Mouse (Mus musculus): ENCODE measurements around the gene A530032D15Rik. TPM values are rescaled to one million over a fixed set of nuclear protein-coding genes. Genes with fewer than 3 reads are reported as not detected.
"Not testable (repeated sequence)": the region's sequence is repeated elsewhere in the genome, so short reads cannot be mapped to it uniquely, and the experiment has no call there.

Gene A530032D15Rik
- polyA plus RNA-seq (2015; fragmentation: Nextera tagmentation; extraction: Ambion mirVana) = not detected in 2 replicates

DNA sequence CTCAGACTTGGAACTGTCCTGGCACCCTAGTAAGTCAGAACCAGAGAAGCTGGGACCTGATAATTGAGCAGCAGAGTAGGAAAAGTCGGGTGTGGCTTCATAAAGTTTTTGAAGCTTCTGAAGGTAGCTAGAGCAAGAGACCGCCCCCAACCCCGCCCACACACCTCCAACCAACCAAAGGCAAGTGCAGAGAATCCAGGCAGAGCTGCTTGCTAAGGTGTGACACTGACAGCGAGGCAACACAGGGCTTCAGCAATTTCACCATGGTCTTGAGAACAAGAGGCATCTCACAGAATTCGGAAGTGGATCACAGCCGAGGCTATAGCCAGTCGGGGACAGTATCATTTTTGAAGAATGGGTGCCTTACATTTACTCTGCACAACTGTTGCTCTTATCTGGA is at the start of gene A530032D15Rik:
Gene A530032D15Rik, minus strand, starts transcription at position 101 of the 400 bp plus-strand sequence.
- ATAC-seq (ENCODE audit: low read depth); H3K27me3 ChIP-seq; H3K36me3 ChIP-seq; H3K4me1 ChIP-seq (replicated peaks); H3K9me3 ChIP-seq; H3K9ac ChIP-seq; H3K4me3 ChIP-seq; H3K27ac ChIP-seq (replicated peaks); H3K4me2 ChIP-seq: not testable (repeated sequence)
- WGBS = 78% methylated on average over 2 of the region's 7 CpGs

DNA sequence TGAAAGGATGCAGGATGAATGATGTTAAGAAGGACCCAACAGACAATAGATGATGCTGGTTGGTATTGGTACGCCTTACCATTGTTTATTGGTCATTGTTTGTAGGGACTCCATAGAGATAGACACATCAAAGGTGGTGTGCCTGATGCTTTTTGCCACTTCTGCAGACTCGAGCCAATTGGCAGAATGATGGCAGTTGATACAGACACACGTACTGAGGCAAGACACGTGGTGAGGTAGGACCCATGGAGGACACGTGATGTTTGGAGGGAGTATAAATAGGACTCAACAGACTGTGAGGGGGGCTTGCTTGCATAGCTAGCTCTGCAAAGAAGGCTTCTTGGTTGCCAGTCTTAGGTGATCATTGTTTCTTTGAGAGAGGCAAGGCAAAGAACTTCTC is 45.5 kb upstream of the A530032D15Rik start:
- not testable (repeated sequence) for H3K4me3 ChIP-seq; H3K27me3 ChIP-seq; H3K36me3 ChIP-seq; H3K27ac ChIP-seq (replicated peaks); ATAC-seq (ENCODE audit: low read depth); H3K9me3 ChIP-seq; H3K4me2 ChIP-seq; H3K9ac ChIP-seq; H3K4me1 ChIP-seq (replicated peaks)
- 78% methylated on average over 4 of the region's 5 CpGs for whole genome bisulfite sequencing

DNA sequence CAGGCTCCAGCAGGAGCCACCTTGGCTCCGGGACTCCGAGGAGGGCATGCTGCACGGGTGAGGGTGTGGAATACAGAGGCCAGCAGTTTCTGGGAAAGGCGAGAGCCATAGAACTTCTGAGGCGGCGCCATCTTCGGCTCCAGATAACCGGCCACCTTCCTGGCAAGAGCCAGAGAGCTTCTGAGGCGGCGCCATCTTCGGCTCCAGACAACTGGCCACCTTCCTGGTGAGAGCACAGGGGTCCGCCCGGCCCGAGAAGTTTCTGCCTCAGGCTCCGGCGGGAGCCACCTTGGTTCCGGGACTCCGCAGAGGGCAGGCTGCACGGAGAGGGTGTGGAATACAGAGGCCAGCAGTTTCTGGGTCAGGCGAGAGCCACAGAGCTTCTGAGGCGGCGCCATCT is 24.0 kb upstream of the A530032D15Rik start:
- not testable (repeated sequence) for H3K9ac ChIP-seq; H3K4me3 ChIP-seq; H3K4me1 ChIP-seq (replicated peaks); H3K27ac ChIP-seq (replicated peaks); H3K27me3 ChIP-seq; H3K9me3 ChIP-seq; ATAC-seq (ENCODE audit: low read depth); H3K4me2 ChIP-seq; H3K36me3 ChIP-seq
- WGBS = 94% methylated on average over 22 of the region's 22 CpGs

DNA sequence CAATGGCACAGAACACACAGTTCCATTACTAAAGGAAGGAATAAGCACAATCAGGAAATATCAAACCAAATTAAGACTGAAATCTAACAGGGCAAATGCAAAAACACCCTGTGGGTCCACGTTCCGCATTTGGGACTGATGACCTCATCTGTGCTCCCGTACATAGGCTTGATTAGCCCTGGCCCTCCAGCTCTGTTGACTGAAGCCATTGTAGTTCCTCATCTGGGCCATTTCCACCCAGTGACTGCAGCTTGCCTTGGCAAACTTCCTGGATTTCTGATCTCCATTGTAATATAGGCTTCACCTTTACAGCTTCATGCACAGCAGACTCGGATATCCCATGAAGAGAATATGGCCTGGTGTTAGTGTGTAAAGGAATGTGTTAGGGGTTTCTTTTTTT is 12.2 kb upstream of the A530032D15Rik start:
- H3K27me3 ChIP-seq; H3K4me1 ChIP-seq (replicated peaks); H3K9ac ChIP-seq; H3K27ac ChIP-seq (replicated peaks); H3K4me3 ChIP-seq; H3K36me3 ChIP-seq; ATAC-seq (ENCODE audit: low read depth); H3K4me2 ChIP-seq; H3K9me3 ChIP-seq: not testable (repeated sequence)
- 95% methylated on average over 4 of the region's 4 CpGs for whole genome bisulfite sequencing

DNA sequence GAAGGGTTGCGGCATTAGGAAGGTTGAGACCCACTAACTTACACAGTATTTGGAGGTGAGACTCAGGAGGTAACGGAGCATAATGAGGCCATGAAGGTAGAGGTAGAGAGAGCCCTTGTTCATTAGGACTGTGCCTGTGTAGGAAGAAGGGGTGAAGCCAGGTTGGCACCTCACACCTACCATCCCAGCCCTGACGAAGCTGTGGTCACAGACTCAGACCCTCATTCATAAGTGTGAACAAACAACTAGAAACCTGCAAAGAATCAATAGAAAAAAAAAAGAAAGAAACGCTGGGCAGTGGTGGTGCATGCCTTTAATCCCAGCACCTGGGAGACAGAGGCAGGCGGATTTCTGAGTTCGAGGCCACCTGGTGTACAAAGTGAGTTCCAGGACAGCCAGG is 8.7 kb upstream of the A530032D15Rik start:
- ATAC-seq (ENCODE audit: low read depth); H3K27ac ChIP-seq (replicated peaks); H3K9ac ChIP-seq; H3K4me1 ChIP-seq (replicated peaks); H3K27me3 ChIP-seq; H3K4me2 ChIP-seq; H3K9me3 ChIP-seq; H3K4me3 ChIP-seq; H3K36me3 ChIP-seq: not testable (repeated sequence)
- WGBS = 82% methylated on average over 6 of the region's 6 CpGs

DNA sequence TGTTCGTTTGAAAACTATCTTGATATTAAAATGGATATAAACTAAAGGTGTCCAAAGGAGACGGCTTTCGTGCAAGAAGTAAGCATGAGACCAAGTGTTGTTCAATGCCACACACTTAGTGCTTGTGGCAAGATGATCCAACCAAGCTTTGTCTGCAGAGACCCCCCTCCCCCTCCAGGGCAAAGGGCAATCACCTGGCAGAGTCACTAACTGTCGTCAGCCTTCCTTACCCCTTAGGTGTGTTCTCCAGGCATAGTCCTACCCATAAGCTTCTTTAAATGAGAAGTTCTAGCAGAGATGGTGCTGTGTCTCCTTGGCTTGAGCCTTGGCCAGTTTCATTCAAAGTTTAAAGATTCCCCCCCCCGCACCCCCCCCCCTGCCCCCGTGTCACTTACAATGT is 7.9 kb upstream of the A530032D15Rik start:
- H3K9me3 ChIP-seq; H3K27ac ChIP-seq (replicated peaks); H3K4me1 ChIP-seq (replicated peaks); H3K4me3 ChIP-seq; H3K27me3 ChIP-seq; H3K4me2 ChIP-seq; H3K36me3 ChIP-seq; H3K9ac ChIP-seq; ATAC-seq (ENCODE audit: low read depth): not testable (repeated sequence)
- 70% methylated on average over 4 of the region's 6 CpGs for WGBS

DNA sequence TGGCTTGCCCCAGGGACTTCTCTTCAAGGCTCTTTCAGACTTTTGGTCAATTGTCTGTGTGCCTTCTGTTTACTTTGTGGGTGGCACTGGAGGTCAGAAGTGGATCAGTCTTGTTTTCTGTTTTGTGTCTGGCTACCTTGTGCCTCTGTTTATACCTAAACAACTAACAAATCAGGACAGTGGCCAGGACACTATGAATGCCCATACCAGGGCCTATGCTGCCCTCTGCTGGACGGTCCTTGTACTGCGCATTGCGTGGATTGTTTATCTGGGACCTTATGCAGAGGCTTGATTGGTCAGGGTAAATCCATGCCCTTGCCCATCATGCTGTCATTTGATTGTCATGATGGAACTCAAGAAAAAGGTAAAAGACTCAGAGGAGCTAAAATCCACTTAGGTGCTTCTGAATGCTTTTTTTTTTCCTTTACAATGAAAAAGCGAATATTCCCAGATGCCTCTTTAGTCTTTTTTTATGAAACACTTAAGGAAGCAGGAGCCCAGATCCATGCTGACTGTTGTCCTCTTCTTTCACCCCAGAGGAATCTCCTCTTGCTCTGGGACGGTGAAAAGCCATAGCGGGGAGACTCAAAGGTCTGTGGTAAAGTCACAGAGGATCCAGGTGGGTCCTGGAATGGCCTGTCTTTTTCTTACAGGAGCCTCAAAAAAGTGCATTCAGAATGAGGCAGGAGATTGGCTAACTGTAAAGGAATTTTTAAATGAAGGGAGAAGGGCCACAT is 5.2 kb upstream of the A530032D15Rik start:
- WGBS = 53% methylated on average over 6 of the region's 6 CpGs
- H3K27me3 ChIP-seq; H3K27ac ChIP-seq (replicated peaks); H3K36me3 ChIP-seq; H3K9ac ChIP-seq; H3K9me3 ChIP-seq; H3K4me3 ChIP-seq; H3K4me1 ChIP-seq (replicated peaks); H3K4me2 ChIP-seq; ATAC-seq (ENCODE audit: low read depth): not testable (repeated sequence)

DNA sequence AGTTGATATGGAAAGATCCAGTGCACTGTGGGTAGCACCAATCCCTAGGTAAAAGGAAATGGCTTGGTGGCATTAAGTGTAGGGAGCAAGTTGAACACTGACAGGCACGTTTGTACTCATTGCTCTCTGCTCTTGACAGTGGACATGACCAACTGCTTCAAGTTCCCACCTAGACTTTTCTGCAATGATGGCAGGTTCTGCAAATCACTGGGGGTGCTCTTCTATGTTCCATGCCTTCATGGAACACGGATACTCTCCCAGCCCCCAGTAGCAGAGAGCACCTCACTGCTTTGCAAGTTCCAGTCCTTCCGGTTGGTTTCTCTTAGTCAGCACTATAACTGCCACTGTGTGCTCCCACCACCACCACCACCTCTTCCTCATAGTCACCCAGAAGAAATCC is 4.4 kb upstream of the A530032D15Rik start:
- H3K27me3 ChIP-seq; H3K4me3 ChIP-seq; H3K36me3 ChIP-seq; H3K4me2 ChIP-seq; H3K9ac ChIP-seq; H3K9me3 ChIP-seq; H3K4me1 ChIP-seq (replicated peaks); H3K27ac ChIP-seq (replicated peaks): not testable (repeated sequence)
- peak; percentile 59; the same call in 1 of the 2 replicates for ATAC-seq (ENCODE audit: low read depth)
- 81% methylated on average over 3 of the region's 3 CpGs for WGBS

DNA sequence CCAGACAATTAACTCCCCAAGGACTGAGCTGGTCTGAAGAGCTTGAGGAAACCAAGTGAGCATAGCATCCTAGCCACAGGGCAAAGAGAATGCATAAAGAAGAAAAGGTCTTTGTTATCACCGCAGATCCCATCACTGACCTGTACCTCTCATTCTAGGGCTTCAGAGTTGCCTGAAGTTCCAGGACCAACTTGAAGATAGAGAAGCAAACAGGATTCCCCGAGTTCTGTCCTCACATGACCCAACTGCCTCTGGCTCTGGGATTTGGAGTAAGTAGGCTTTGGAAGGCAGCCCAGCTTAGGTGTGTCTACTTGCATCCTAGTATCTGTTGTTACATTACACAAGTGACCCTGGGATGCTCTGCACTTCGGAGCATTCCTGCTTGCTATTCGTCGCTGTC is 3.2 kb upstream of the A530032D15Rik start:
- WGBS = 71% methylated on average over 2 of the region's 5 CpGs
- H3K4me3 ChIP-seq; H3K9ac ChIP-seq; H3K9me3 ChIP-seq; H3K27ac ChIP-seq (replicated peaks); H3K4me1 ChIP-seq (replicated peaks); H3K4me2 ChIP-seq; H3K27me3 ChIP-seq; ATAC-seq (ENCODE audit: low read depth); H3K36me3 ChIP-seq: not testable (repeated sequence)

DNA sequence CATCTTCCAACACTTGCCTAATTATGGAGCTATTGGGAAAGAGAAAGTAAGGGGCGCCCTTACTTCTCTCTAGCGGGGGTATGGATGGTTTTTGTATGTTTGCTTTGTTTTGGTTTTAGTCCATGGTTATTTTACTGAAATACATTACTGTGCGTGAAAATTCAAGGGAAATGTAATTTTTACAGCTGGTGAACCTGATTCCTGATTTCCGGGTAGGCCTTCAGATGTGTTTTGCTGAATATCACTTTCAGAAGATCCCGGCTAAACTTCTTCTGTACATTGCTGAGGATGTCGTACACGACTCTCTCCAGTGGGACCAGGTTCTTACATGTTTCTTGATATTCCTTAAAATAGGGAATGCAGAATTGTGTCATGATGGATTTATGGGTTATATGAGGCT is 2.6 kb upstream of the A530032D15Rik start:
- H3K4me2 ChIP-seq; H3K9me3 ChIP-seq; H3K36me3 ChIP-seq; H3K27ac ChIP-seq (replicated peaks); H3K4me3 ChIP-seq; H3K4me1 ChIP-seq (replicated peaks); H3K9ac ChIP-seq; ATAC-seq (ENCODE audit: low read depth); H3K27me3 ChIP-seq: not testable (repeated sequence)
- 88% methylated on average over 7 of the region's 7 CpGs for WGBS

DNA sequence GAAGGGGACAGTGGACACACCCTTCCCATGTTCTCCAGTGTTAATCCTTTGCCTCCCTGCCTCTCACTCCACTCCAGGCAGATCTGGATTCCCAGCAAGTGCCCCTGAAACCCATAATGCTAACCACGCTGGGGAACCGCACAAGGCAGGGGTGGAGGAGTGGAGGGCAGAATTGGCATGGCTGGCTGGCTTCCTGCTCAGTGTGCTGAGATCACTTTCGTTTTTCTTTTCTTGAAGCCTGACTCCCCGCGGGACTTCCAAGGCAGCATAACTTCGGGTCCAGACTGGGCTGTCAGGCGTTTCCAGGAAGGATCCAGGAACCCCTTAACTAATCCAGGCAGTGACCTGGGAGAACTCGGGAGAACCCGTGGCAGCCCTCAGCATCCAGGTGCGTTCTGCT is 1.9 kb upstream of the A530032D15Rik start:
- H3K27me3 ChIP-seq; ATAC-seq (ENCODE audit: low read depth); H3K4me2 ChIP-seq; H3K4me3 ChIP-seq; H3K4me1 ChIP-seq (replicated peaks); H3K27ac ChIP-seq (replicated peaks); H3K9me3 ChIP-seq; H3K9ac ChIP-seq; H3K36me3 ChIP-seq: not testable (repeated sequence)
- 71% methylated on average over 10 of the region's 10 CpGs for WGBS

DNA sequence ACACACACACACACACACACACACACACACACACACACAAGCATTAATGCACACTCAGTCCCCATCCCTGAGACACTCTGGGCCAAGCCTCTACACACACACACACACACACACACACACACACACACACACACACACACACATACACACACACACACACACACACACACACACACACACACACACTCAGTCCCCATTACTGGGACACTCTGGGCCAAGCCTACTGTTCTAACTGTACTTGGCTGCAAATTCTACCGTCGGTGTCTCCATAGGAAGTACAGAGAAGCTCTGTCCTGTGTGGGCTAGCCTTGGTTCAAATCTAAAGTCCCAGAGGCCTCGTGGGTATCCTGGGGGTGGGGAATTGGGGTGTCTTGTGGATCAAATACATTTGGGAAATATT is 1.2 kb upstream of the A530032D15Rik start:
- H3K4me1 ChIP-seq (replicated peaks); H3K27ac ChIP-seq (replicated peaks); H3K27me3 ChIP-seq; H3K36me3 ChIP-seq; H3K4me2 ChIP-seq; ATAC-seq (ENCODE audit: low read depth); H3K9me3 ChIP-seq; H3K4me3 ChIP-seq; H3K9ac ChIP-seq: not testable (repeated sequence)
- WGBS = 87% methylated on average over 3 of the region's 3 CpGs

DNA sequence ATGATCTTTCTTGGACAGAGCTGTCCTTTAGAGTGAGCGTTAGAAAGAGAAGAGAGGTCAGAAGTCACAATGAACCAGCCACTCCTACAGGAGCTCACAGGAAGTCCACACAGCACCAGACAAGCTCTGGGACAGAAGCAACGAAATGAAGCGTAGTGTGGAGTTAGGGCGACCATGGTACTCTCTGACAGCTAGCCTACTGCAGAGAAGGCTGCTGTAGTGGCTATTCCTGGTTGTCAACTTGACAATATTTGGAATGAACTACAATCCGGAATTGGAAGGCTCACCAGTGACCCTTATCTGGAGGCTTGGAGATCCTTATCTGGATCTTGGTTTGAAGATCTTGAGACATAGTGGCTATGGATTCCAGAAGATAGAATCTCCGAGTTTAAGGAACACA is 3.6 kb downstream of the A530032D15Rik start:
- not testable (repeated sequence) for ATAC-seq (ENCODE audit: low read depth); H3K4me3 ChIP-seq; H3K27ac ChIP-seq (replicated peaks); H3K9ac ChIP-seq; H3K4me1 ChIP-seq (replicated peaks); H3K9me3 ChIP-seq; H3K27me3 ChIP-seq; H3K36me3 ChIP-seq; H3K4me2 ChIP-seq
- WGBS = 72% methylated on average over 5 of the region's 6 CpGs

All from neural tube, embryonic 13.5 days (tissue).